Mouse (Mus musculus): Measurements from ENCODE around the gene Tbc1d30. TPM values are rescaled to one million over a fixed set of nuclear protein-coding genes. Genes with fewer than 3 reads are reported as not detected.

The Tbc1d30 gene
- polyA plus RNA-seq, 1 experiment from 2014 or later, result 1.3 TPM

- H3K27ac ChIP-seq, result no peak overlapping the region
- peaks cover 9% of the 10 kb centered on the region; the same call in 1 of the 2 replicates for H3K4me1 ChIP-seq
- H3K9me3 ChIP-seq, result no peaks in the 10 kb centered on the region
- no peak overlapping the region for H3K4me3 ChIP-seq
- peaks cover 18% of the 10 kb centered on the region for H3K27me3 ChIP-seq (ENCODE audit: insufficient read depth, poor library complexity, severe bottlenecking)
- H3K36me3 ChIP-seq, result no peaks in the 10 kb centered on the region
- no peak for DNase-seq (ENCODE audit: low spot score)
- WGBS, result 84% methylated on average over 21 of the region's 21 CpGs
Measured at GRCm38 (mm10) chr10:121263520-121264203, 87.4 kb downstream of the Tbc1d30 start.

- H3K9me3 ChIP-seq, result no peaks in the 10 kb centered on the region
- DNase-seq (ENCODE audit: low spot score), result no peak
- H3K27me3 ChIP-seq (ENCODE audit: insufficient read depth, poor library complexity, severe bottlenecking), result peaks cover 10% of the 10 kb centered on the region
- 87% methylated on average over 8 of the region's 8 CpGs for WGBS
- no peaks in the 10 kb centered on the region for H3K36me3 ChIP-seq
- H3K4me1 ChIP-seq, result peaks cover 6% of the 10 kb centered on the region; the same call in 1 of the 2 replicates
- H3K4me3 ChIP-seq, result no peak overlapping the region
- H3K27ac ChIP-seq, result no peak overlapping the region
Measured at GRCm38 (mm10) chr10:121262206-121262605, 88.9 kb downstream of the Tbc1d30 start.

- 89% methylated on average over 6 of the region's 6 CpGs for WGBS
- Histone ChIP-seq H3K4me1 (no peaks in the 10 kb centered on the region), H3K36me3 (no peaks in the 10 kb centered on the region), H3K27me3 (ENCODE audit: insufficient read depth, poor library complexity, severe bottlenecking) (peaks cover 5% of the 10 kb centered on the region), H3K27ac (no peak overlapping the region), H3K9me3 (no peaks in the 10 kb centered on the region), H3K4me3 (no peak overlapping the region)
- DNase-seq (ENCODE audit: low spot score), result no peak
Measured at GRCm38 (mm10) chr10:121261036-121261592, 90.0 kb downstream of the Tbc1d30 start.

- Histone ChIP-seq H3K36me3 (no peaks in the 10 kb centered on the region), H3K4me1 (no peaks in the 10 kb centered on the region), H3K27me3 (ENCODE audit: insufficient read depth, poor library complexity, severe bottlenecking) (peaks cover 25% of the 10 kb centered on the region), H3K9me3 (no peaks in the 10 kb centered on the region), H3K4me3 (no peak overlapping the region), H3K27ac (no peak overlapping the region)
- DNase-seq (ENCODE audit: low spot score), result no peak
- 24% methylated on average over 17 of the region's 17 CpGs for WGBS
Measured at GRCm38 (mm10) chr10:121256115-121256825, 94.8 kb downstream of the Tbc1d30 start.

- no peaks in the 10 kb centered on the region for H3K36me3 ChIP-seq
- WGBS, result 89% methylated on average over 5 of the region's 5 CpGs
- no peak overlapping the region for H3K27ac ChIP-seq
- peaks cover 3% of the 10 kb centered on the region for H3K4me1 ChIP-seq
- no peaks in the 10 kb centered on the region for H3K9me3 ChIP-seq
- no peak overlapping the region for H3K4me3 ChIP-seq
- no peak for DNase-seq (ENCODE audit: low spot score)
- H3K27me3 ChIP-seq (ENCODE audit: insufficient read depth, poor library complexity, severe bottlenecking), result peaks cover 25% of the 10 kb centered on the region
Measured at GRCm38 (mm10) chr10:121255465-121255864, 95.6 kb downstream of the Tbc1d30 start.

GRCm38 (mm10) chr10:121254343-121254742 lies 96.7 kb downstream of the Tbc1d30 start:
- WGBS, result 81% methylated on average over 8 of the region's 8 CpGs
- no peak overlapping the region for H3K27ac ChIP-seq
- DNase-seq (ENCODE audit: low spot score), result no peak

GRCm38 (mm10) chr10:121252781-121253180 lies 98.3 kb downstream of the Tbc1d30 start:
- Histone ChIP-seq H3K27ac (no peak overlapping the region), H3K36me3 (no peaks in the 10 kb centered on the region), H3K4me3 (no peak overlapping the region), H3K9me3 (no peaks in the 10 kb centered on the region), H3K27me3 (ENCODE audit: insufficient read depth, poor library complexity, severe bottlenecking) (peaks cover 24% of the 10 kb centered on the region), H3K4me1 (peaks cover 11% of the 10 kb centered on the region)
- DNase-seq (ENCODE audit: low spot score), result no peak
- whole genome bisulfite sequencing, result 66% methylated on average over 7 of the region's 7 CpGs

More at GRCm38 (mm10) chr10:121254343-121254742, 96.7 kb downstream of the Tbc1d30 start:
- Histone ChIP-seq H3K4me3 (no peak overlapping the region), H3K4me1 (peaks cover 11% of the 10 kb centered on the region), H3K36me3 (no peaks in the 10 kb centered on the region), H3K27me3 (ENCODE audit: insufficient read depth, poor library complexity, severe bottlenecking) (peaks cover 25% of the 10 kb centered on the region), H3K9me3 (no peaks in the 10 kb centered on the region)

GRCm38 (mm10) chr10:121251191-121251590 lies 99.9 kb downstream of the Tbc1d30 start:
- peaks cover 20% of the 10 kb centered on the region for H3K27me3 ChIP-seq (ENCODE audit: insufficient read depth, poor library complexity, severe bottlenecking)
- no peak overlapping the region for H3K4me3 ChIP-seq
- H3K36me3 ChIP-seq, result no peaks in the 10 kb centered on the region
- 54% methylated on average over 8 of the region's 8 CpGs for WGBS
- H3K4me1 ChIP-seq, result peaks cover 13% of the 10 kb centered on the region
- no peaks in the 10 kb centered on the region for H3K9me3 ChIP-seq
- H3K27ac ChIP-seq, result peak overlapping the region; percentile 30; the same call in 1 of the 2 replicates
- no peak for DNase-seq (ENCODE audit: low spot score)

GRCm38 (mm10) chr10:121249820-121250219 lies 101.3 kb downstream of the Tbc1d30 start:
- H3K27ac ChIP-seq, result no peak overlapping the region
- H3K4me1 ChIP-seq, result peaks cover 13% of the 10 kb centered on the region
- H3K36me3 ChIP-seq, result no peaks in the 10 kb centered on the region
- no peaks in the 10 kb centered on the region for H3K9me3 ChIP-seq
- no peak overlapping the region for H3K4me3 ChIP-seq
- DNase-seq (ENCODE audit: low spot score), result no peak
- 0 out of 2 replicates have a peak, but pooled peaks cover 8% of the 10 kb centered on the region for H3K27me3 ChIP-seq (ENCODE audit: insufficient read depth, poor library complexity, severe bottlenecking)
- WGBS, result 65% methylated on average over 4 of the region's 4 CpGs

- 90% methylated on average over 11 of the region's 11 CpGs for whole genome bisulfite sequencing
- H3K27ac ChIP-seq, result peak overlapping the region; percentile 13; the same call in 1 of the 2 replicates
Measured at GRCm38 (mm10) chr10:121247545-121247944, 103.5 kb downstream of the Tbc1d30 start.

GRCm38 (mm10) chr10:121246971-121247370 lies 104.1 kb downstream of the Tbc1d30 start:
- H3K4me1 ChIP-seq, result peaks cover 13% of the 10 kb centered on the region
- no peaks in the 10 kb centered on the region for H3K36me3 ChIP-seq
- H3K27me3 ChIP-seq (ENCODE audit: insufficient read depth, poor library complexity, severe bottlenecking), result no peaks in the 10 kb centered on the region
- no peaks in the 10 kb centered on the region for H3K9me3 ChIP-seq
- DNase-seq (ENCODE audit: low spot score), result peak; percentile 89
- H3K27ac ChIP-seq, result 0 out of 2 replicates have a peak overlapping the region, but pooled peaks have one; percentile 13
- 44% methylated on average over 21 of the region's 21 CpGs for WGBS
- H3K4me3 ChIP-seq, result no peak overlapping the region

More at GRCm38 (mm10) chr10:121247545-121247944, 103.5 kb downstream of the Tbc1d30 start:
- H3K4me3 ChIP-seq, result no peak overlapping the region
- no peak for DNase-seq (ENCODE audit: low spot score)
- no peaks in the 10 kb centered on the region for H3K9me3 ChIP-seq
- no peaks in the 10 kb centered on the region for H3K27me3 ChIP-seq (ENCODE audit: insufficient read depth, poor library complexity, severe bottlenecking)
- no peaks in the 10 kb centered on the region for H3K36me3 ChIP-seq
- peaks cover 13% of the 10 kb centered on the region for H3K4me1 ChIP-seq

GRCm38 (mm10) chr10:121243373-121244207 lies 107.5 kb downstream of the Tbc1d30 start:
- WGBS, result 85% methylated on average over 23 of the region's 23 CpGs
- H3K27me3 ChIP-seq (ENCODE audit: insufficient read depth, poor library complexity, severe bottlenecking), result no peaks in the 10 kb centered on the region
- no peak overlapping the region for H3K27ac ChIP-seq
- H3K36me3 ChIP-seq, result no peaks in the 10 kb centered on the region
- H3K9me3 ChIP-seq, result no peaks in the 10 kb centered on the region
- no peak for DNase-seq (ENCODE audit: low spot score)
- no peak overlapping the region for H3K4me3 ChIP-seq
- H3K4me1 ChIP-seq, result 0 out of 2 replicates have a peak, but pooled peaks cover 3% of the 10 kb centered on the region
